Mouse (Mus musculus) midbrain, embryonic 15.5 days (tissue): Measurements from ENCODE around the gene Rspo1. TPM values are rescaled to one million over a fixed set of nuclear protein-coding genes. Genes with fewer than 3 reads are reported as not detected.
A peak's percentile ranks its signal among the peaks of the same experiment; 100 is the strongest.

Experiments used
- ATAC-seq: fragments of 200-750 bp; cut with Nextera tagmentation; replicated peaks from 2 replicates; pipeline ENCODE4 v1.8.0; 2017; ENCODE audit warnings: moderate TSS enrichment
- H3K27ac ChIP-seq: fragments of 300-500 bp; sonication (generic); 2 replicates; pipeline ENCODE4 v1.5.1; 2015; ENCODE audit warnings: mild to moderate bottlenecking, inconsistent platforms
- H3K27me3 ChIP-seq: fragments of 300-500 bp; sonication (generic); replicated peaks from 2 replicates; pipeline ENCODE4 v1.6.1; 2015; ENCODE audit warnings: inconsistent platforms
- H3K36me3 ChIP-seq: fragments of 300-500 bp; sonication (generic); replicated peaks from 2 replicates; pipeline ENCODE4 v1.6.1; 2015; ENCODE audit warnings: inconsistent platforms
- H3K4me1 ChIP-seq: fragments of 300-500 bp; sonication (generic); 2 replicates; pipeline ENCODE4 v1.6.1; 2015; ENCODE audit warnings: inconsistent platforms
- H3K4me2 ChIP-seq: fragments of 300-500 bp; sonication (generic); 2 replicates; pipeline ENCODE4 v1.6.1; 2015; ENCODE audit warnings: inconsistent platforms, mild to moderate bottlenecking, moderate library complexity
- H3K4me3 ChIP-seq: fragments of 300-500 bp; sonication (generic); 2 replicates; pipeline ENCODE4 v1.5.1; 2015; ENCODE audit warnings: mild to moderate bottlenecking, inconsistent platforms
- H3K9ac ChIP-seq: fragments of 300-500 bp; sonication (generic); 2 replicates; pipeline ENCODE4 v1.6.1; 2015; ENCODE audit warnings: mild to moderate bottlenecking, inconsistent platforms
- H3K9me3 ChIP-seq: fragments of 300-500 bp; sonication (generic); 2 replicates; pipeline ENCODE4 v1.6.1; 2016; ENCODE audit warnings: inconsistent platforms
- WGBS: fragments of 180-500 bp; shearing (Covaris S2); methylation state at CpG from one replicate; pipeline ENCODE4 v1.1.7; 2015; ENCODE audit warnings: mixed read lengths; 5-methylcytosine and 5-hydroxymethylcytosine counted together
- polyA plus RNA-seq: library from polyadenylated mRNA; unstranded; fragments of >200 nt; fragmentation: Nextera tagmentation; extraction: Ambion mirVana; gene quantifications from 2 replicates; pipeline ENCODE4 v1.2.1, GENCODE M21; 2015

Rspo1 gene
- polyA plus RNA-seq, 1 experiment from 2014 or later = 2.4 TPM

GRCm38 (mm10) chr4:125007460-125007859, 21.2 kb downstream of the Rspo1 start:
- H3K9ac ChIP-seq = no peak overlapping the region
- no peak overlapping the region for H3K4me2 ChIP-seq
- WGBS = 56% methylated on average over 15 of the region's 15 CpGs
- ATAC-seq = no peak
- no peak overlapping the region for H3K4me3 ChIP-seq
- H3K9me3 ChIP-seq = no peaks in the 10 kb centered on the region
- no peaks in the 10 kb centered on the region for H3K36me3 ChIP-seq
- H3K4me1 ChIP-seq = no peaks in the 10 kb centered on the region
- H3K27me3 ChIP-seq = no peaks in the 10 kb centered on the region
- H3K27ac ChIP-seq = no peak overlapping the region

- Histone ChIP-seq H3K27ac (no peak overlapping the region), H3K4me2 (no peak overlapping the region), H3K4me1 (no peaks in the 10 kb centered on the region), H3K27me3 (no peaks in the 10 kb centered on the region), H3K9me3 (no peaks in the 10 kb centered on the region), H3K4me3 (no peak overlapping the region), H3K36me3 (no peaks in the 10 kb centered on the region), H3K9ac (no peak overlapping the region)
- no peak for ATAC-seq
- WGBS = 56% methylated on average over 6 of the region's 6 CpGs
Measured at GRCm38 (mm10) chr4:125008220-125008619, 22.0 kb downstream of the Rspo1 start.

- Histone ChIP-seq H3K4me1 (no peaks in the 10 kb centered on the region), H3K4me2 (no peak overlapping the region), H3K36me3 (no peaks in the 10 kb centered on the region), H3K9me3 (no peaks in the 10 kb centered on the region), H3K4me3 (no peak overlapping the region), H3K27me3 (no peaks in the 10 kb centered on the region), H3K9ac (no peak overlapping the region), H3K27ac (no peak overlapping the region)
- ATAC-seq = no peak
- WGBS = 65% methylated on average over 8 of the region's 8 CpGs
Measured at GRCm38 (mm10) chr4:125008712-125009111, 22.5 kb downstream of the Rspo1 start.

GRCm38 (mm10) chr4:125015806-125016635, 29.8 kb downstream of the Rspo1 start, which contains the start of gene Gnl2:
Gnl2 (plus strand) TSS chr4:125016585.
- Histone ChIP-seq H3K36me3 (no peaks in the 10 kb centered on the region), H3K27ac (no peak within 1 kb of the TSS), H3K9ac (no peak within 1 kb of the TSS), H3K4me3 (no peak within 1 kb of the TSS), H3K4me2 (no peak within 1 kb of the TSS), H3K4me1 (no peaks in the 10 kb centered on the region), H3K9me3 (no peaks in the 10 kb centered on the region), H3K27me3 (no peaks in the 10 kb centered on the region)
- no peak for ATAC-seq
- WGBS = 89% methylated on average over 10 of the region's 10 CpGs

GRCm38 (mm10) chr4:125017431-125017830, 31.2 kb downstream of the Rspo1 start:
- Histone ChIP-seq H3K9me3 (no peaks in the 10 kb centered on the region), H3K4me1 (no peaks in the 10 kb centered on the region), H3K4me3 (no peak overlapping the region), H3K36me3 (no peaks in the 10 kb centered on the region), H3K27ac (no peak overlapping the region), H3K4me2 (no peak overlapping the region), H3K27me3 (no peaks in the 10 kb centered on the region), H3K9ac (no peak overlapping the region)
- no peak for ATAC-seq
- WGBS = 78% methylated on average over 11 of the region's 11 CpGs

- Histone ChIP-seq H3K36me3 (no peaks in the 10 kb centered on the region), H3K4me1 (no peaks in the 10 kb centered on the region), H3K4me3 (no peak overlapping the region), H3K27ac (no peak overlapping the region), H3K9ac (no peak overlapping the region), H3K9me3 (no peaks in the 10 kb centered on the region), H3K27me3 (no peaks in the 10 kb centered on the region), H3K4me2 (no peak overlapping the region)
- no peak for ATAC-seq
- WGBS = 37% methylated on average over 11 of the region's 11 CpGs
Measured at GRCm38 (mm10) chr4:125020780-125021538, 34.7 kb downstream of the Rspo1 start.

- H3K27me3 ChIP-seq = no peaks in the 10 kb centered on the region
- peak overlapping the region; percentile 99 for H3K4me3 ChIP-seq
- under 1% methylated on average over 50 of the region's 50 CpGs for WGBS
- peak overlapping the region; percentile 80 for H3K27ac ChIP-seq
- peak overlapping the region; percentile 95 for H3K4me2 ChIP-seq
- H3K9ac ChIP-seq = peak overlapping the region; percentile 90
- ATAC-seq = peak; percentile 98
- peaks cover 8% of the 10 kb centered on the region; the same call in 1 of the 2 replicates for H3K36me3 ChIP-seq
- H3K4me1 ChIP-seq = peaks cover 26% of the 10 kb centered on the region
- no peaks in the 10 kb centered on the region for H3K9me3 ChIP-seq
Measured at GRCm38 (mm10) chr4:125029891-125030614, 43.8 kb downstream of the Rspo1 start.

GRCm38 (mm10) chr4:125034341-125034740, 48.1 kb downstream of the Rspo1 start:
- Histone ChIP-seq H3K9ac (no peak overlapping the region), H3K9me3 (no peaks in the 10 kb centered on the region), H3K27me3 (no peaks in the 10 kb centered on the region), H3K4me2 (no peak overlapping the region), H3K4me1 (peaks cover 23% of the 10 kb centered on the region), H3K4me3 (no peak overlapping the region), H3K36me3 (peaks cover 33% of the 10 kb centered on the region), H3K27ac (no peak overlapping the region)
- 94% methylated on average over 4 of the region's 4 CpGs for WGBS
- ATAC-seq = no peak

- Histone ChIP-seq H3K27ac (no peak overlapping the region), H3K27me3 (no peaks in the 10 kb centered on the region), H3K4me2 (no peak overlapping the region), H3K9ac (no peak overlapping the region), H3K36me3 (peaks cover 70% of the 10 kb centered on the region), H3K4me1 (no peaks in the 10 kb centered on the region), H3K4me3 (no peak overlapping the region), H3K9me3 (no peaks in the 10 kb centered on the region)
- no peak for ATAC-seq
- 86% methylated on average over 7 of the region's 7 CpGs for WGBS
Measured at GRCm38 (mm10) chr4:125044454-125044853, 58.2 kb downstream of the Rspo1 start.

GRCm38 (mm10) chr4:125055385-125055784, 69.2 kb downstream of the Rspo1 start:
- no peaks in the 10 kb centered on the region for H3K27me3 ChIP-seq
- H3K9ac ChIP-seq = no peak overlapping the region
- no peak for ATAC-seq
- H3K4me1 ChIP-seq = peaks cover 4% of the 10 kb centered on the region; the same call in 1 of the 2 replicates
- H3K27ac ChIP-seq = no peak overlapping the region
- no peak overlapping the region for H3K4me3 ChIP-seq
- WGBS = 92% methylated on average over 9 of the region's 9 CpGs
- H3K9me3 ChIP-seq = no peaks in the 10 kb centered on the region
- no peak overlapping the region for H3K4me2 ChIP-seq
- peaks cover 43% of the 10 kb centered on the region; the same call in 1 of the 2 replicates for H3K36me3 ChIP-seq

- H3K9me3 ChIP-seq = no peaks in the 10 kb centered on the region
- peaks cover 4% of the 10 kb centered on the region; the same call in 1 of the 2 replicates for H3K4me1 ChIP-seq
- 82% methylated on average over 4 of the region's 4 CpGs for WGBS
- no peak for ATAC-seq
- no peaks in the 10 kb centered on the region for H3K27me3 ChIP-seq
- H3K4me3 ChIP-seq = no peak overlapping the region
- H3K9ac ChIP-seq = no peak overlapping the region
- peaks cover 35% of the 10 kb centered on the region; the same call in 1 of the 2 replicates for H3K36me3 ChIP-seq
- H3K27ac ChIP-seq = no peak overlapping the region
- H3K4me2 ChIP-seq = no peak overlapping the region
Measured at GRCm38 (mm10) chr4:125056476-125056875, 70.2 kb downstream of the Rspo1 start.

- Histone ChIP-seq H3K27ac (no peak overlapping the region), H3K4me1 (peaks cover 4% of the 10 kb centered on the region; the same call in 1 of the 2 replicates), H3K36me3 (peaks cover 32% of the 10 kb centered on the region; the same call in 1 of the 2 replicates), H3K9me3 (no peaks in the 10 kb centered on the region), H3K4me2 (no peak overlapping the region), H3K27me3 (no peaks in the 10 kb centered on the region), H3K9ac (no peak overlapping the region), H3K4me3 (no peak overlapping the region)
- ATAC-seq = no peak
- WGBS = 63% methylated on average over 3 of the region's 3 CpGs
Measured at GRCm38 (mm10) chr4:125057273-125057672, 71.0 kb downstream of the Rspo1 start.
